Mouse (Mus musculus) cerebellum, adult 11 months (tissue): Measurements from ENCODE around the gene Nfe2l3.
A peak's percentile ranks its signal among the peaks of the same experiment; 100 is the strongest.
"Not testable (repeated sequence)": the region's sequence is repeated elsewhere in the genome, so short reads cannot be mapped to it uniquely, and the experiment has no call there.

ENCODE experiments used
- DNase-seq: peaks from one replicate; pipeline ENCODE4 v3.0.0; 2022

Nfe2l3 gene

GRCm38 (mm10) chr6:51452927-51453503 lies 20.5 kb downstream of the Nfe2l3 start:
- DNase-seq, result no peak

- no peak for DNase-seq
These were observed 22.5 kb downstream of the Nfe2l3 start for GRCm38 (mm10) chr6:51454949-51455348.

- no peak for DNase-seq
These were observed 23.7 kb downstream of the Nfe2l3 start for GRCm38 (mm10) chr6:51456198-51456597.

- no peak for DNase-seq
These were observed 24.8 kb downstream of the Nfe2l3 start for GRCm38 (mm10) chr6:51457283-51457682.

GRCm38 (mm10) chr6:51457770-51458387 lies 25.4 kb downstream of the Nfe2l3 start:
- DNase-seq, result no peak

GRCm38 (mm10) chr6:51458925-51459312 lies 26.4 kb downstream of the Nfe2l3 start:
- no peak for DNase-seq

- DNase-seq, result no peak
These were observed 27.0 kb downstream of the Nfe2l3 start for GRCm38 (mm10) chr6:51459313-51460020.

- DNase-seq, result no peak
These were observed 27.5 kb downstream of the Nfe2l3 start for GRCm38 (mm10) chr6:51460021-51460360.

- DNase-seq, result no peak
These were observed 27.9 kb downstream of the Nfe2l3 start for GRCm38 (mm10) chr6:51460363-51460762.

GRCm38 (mm10) chr6:51467649-51468048 lies 35.2 kb downstream of the Nfe2l3 start:
- DNase-seq, result no peak

- peak; percentile 75 for DNase-seq
These were observed 36.6 kb downstream of the Nfe2l3 start for GRCm38 (mm10) chr6:51468891-51469561.

- peak; percentile 99 for DNase-seq
These were observed 37.3 kb downstream of the Nfe2l3 start, which contains the start of gene Hnrnpa2b1 for GRCm38 (mm10) chr6:51469715-51470310. Gene Hnrnpa2b1, minus strand, starts transcription at chr6:51469894.

GRCm38 (mm10) chr6:51470311-51471178 lies 38.1 kb downstream of the Nfe2l3 start, which contains the start of gene Cbx3:
Gene Cbx3, plus strand, starts transcription at chr6:51470360.
- peak; percentile 78 for DNase-seq

- no peak for DNase-seq
These were observed 38.7 kb downstream of the Nfe2l3 start for GRCm38 (mm10) chr6:51471179-51471505.

GRCm38 (mm10) chr6:51471782-51472181 lies 39.3 kb downstream of the Nfe2l3 start:
- no peak for DNase-seq

- DNase-seq, result no peak
These were observed 39.7 kb downstream of the Nfe2l3 start for GRCm38 (mm10) chr6:51472213-51472612.

GRCm38 (mm10) chr6:51479136-51479731 lies 46.8 kb downstream of the Nfe2l3 start:
- DNase-seq, result no peak

GRCm38 (mm10) chr6:51481548-51481947 lies 49.1 kb downstream of the Nfe2l3 start:
- DNase-seq, result no peak

GRCm38 (mm10) chr6:51483861-51484260 lies 51.4 kb downstream of the Nfe2l3 start:
- DNase-seq, result no peak

- not testable (repeated sequence) for DNase-seq
These were observed 52.1 kb downstream of the Nfe2l3 start for GRCm38 (mm10) chr6:51484556-51484955.

GRCm38 (mm10) chr6:51485646-51486045 lies 53.2 kb downstream of the Nfe2l3 start:
- no peak for DNase-seq
